Mouse (Mus musculus) ovary, postnatal 14 days (tissue): ENCODE measurements around the gene Cryzl1.

Experiments used
- DNase-seq: peaks from one replicate; pipeline ENCODE4 v3.0.0; 2022; ENCODE audit warnings: low spot score

Gene Cryzl1

DNA sequence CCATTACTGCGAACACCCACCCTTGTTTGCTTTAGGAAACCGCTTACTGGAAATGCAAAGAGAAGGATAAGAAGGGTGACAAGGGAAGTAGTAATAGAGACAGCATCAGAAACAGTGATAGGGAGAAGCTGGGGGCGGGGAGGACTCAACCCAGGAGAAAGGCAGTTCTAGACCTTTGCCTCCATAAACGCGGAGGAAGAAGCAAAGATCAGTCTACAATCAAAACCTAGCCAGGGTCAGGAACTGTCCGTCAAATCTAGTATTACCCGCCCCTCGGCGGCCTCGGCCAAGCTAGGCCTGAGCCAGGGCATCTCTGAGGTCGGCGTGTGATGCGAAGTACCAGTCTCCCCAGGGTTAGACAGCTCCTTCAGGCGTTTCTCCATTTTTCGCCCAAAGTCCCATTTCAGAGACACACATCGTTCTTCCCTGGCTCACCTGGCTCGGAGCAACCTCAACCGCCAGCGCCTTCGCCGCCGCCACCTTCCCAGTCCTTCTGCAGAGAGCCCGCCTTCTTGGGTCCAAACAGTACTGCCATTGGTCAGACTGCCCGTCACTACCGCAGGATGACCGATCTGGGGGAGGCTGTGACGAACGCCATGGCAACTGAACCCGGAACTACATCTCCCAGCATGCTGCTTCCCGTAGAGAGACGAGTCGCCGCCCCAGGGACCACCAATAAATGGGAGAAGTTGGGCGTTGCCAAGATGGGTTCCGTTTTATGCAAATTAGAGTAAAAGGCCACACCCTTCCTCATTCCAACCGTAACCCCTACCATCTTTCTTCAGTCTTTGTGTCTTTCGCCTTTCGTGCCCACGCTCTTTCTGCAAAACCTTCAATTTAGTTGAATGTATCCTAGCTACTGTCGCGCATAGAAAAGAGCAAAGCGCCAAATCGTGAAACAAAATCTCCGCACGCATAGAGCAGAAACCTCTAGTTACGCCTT lies at the start of gene Cryzl1:
Cryzl1 (minus strand) TSS at position 853 of the 943 bp plus-strand sequence.
- DNase-seq = peak; percentile 92

DNA sequence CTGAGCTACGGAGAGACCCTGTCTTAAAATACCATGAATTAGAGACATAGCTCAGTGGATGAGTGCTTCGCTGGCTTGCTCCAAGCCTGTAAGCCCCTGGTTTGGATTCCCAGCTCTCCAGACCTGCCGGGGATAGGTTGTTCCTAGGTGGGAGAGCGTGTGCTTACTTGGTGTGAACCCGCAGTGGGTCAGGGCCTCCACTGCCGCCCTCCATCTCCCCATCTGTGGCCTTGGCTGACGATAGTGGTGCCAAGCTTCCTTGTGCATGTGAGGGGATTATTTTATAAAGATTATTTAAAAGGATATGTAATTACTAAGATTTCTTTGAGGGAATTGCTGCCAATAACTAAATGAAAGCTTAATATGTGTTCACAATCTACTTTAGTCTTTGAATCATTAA lies 43.8 kb upstream of the Cryzl1 start:
- no peak for DNase-seq

GRCm38 (mm10) chr16:91771334-91771733 lies 42.6 kb upstream of the Cryzl1 start:
- no peak for DNase-seq

- no peak for DNase-seq
Measured at GRCm38 (mm10) chr16:91770662-91771061, 41.9 kb upstream of the Cryzl1 start.

DNA sequence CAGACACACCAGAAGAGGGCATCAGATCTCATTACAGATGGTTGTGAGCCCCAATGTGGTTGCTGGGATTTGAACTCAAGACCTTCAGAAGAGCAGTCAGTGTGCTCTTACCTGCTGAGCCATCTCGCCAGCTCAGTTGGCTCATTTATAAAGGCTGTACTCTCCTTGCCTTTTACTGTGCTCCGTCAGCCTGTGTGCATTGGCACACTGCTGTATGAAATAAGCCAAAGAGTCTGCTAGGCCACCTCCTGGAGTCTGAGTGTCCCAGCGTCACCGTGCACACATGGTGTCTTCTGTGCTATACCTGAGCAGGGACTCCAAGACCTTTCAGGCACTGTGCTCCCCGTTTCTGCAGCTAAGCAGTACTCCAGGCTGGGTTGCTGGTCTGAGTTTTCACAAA lies 41.1 kb upstream of the Cryzl1 start:
- no peak for DNase-seq

- no peak for DNase-seq
Measured at GRCm38 (mm10) chr16:91768586-91768985, 39.8 kb upstream of the Cryzl1 start.

DNA sequence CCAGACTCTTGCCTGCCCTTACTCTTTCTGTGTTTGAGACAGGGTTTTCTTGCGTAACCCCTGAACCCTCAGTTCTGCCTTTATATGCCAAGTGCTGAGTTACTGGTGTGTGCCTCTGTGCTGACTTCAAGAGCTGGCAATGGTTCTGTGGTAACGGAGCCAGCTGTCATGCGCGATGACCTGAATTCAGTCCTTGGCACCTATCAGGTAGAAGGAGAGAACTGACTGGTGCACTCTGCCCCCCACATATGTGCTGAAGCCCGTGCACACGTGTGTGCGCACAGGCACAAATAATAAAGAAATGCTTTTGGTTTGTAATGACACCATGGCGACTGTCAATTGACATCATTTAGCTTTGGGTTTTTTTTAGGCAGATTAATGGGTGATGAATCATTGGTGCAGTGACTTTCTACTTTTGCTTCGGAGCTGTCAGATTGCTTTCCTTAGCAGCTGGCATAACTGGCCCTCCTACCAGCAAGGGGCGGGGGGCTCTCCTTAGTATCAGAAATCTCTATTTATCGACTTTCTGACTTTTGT lies 38.5 kb upstream of the Cryzl1 start:
- no peak for DNase-seq

DNA sequence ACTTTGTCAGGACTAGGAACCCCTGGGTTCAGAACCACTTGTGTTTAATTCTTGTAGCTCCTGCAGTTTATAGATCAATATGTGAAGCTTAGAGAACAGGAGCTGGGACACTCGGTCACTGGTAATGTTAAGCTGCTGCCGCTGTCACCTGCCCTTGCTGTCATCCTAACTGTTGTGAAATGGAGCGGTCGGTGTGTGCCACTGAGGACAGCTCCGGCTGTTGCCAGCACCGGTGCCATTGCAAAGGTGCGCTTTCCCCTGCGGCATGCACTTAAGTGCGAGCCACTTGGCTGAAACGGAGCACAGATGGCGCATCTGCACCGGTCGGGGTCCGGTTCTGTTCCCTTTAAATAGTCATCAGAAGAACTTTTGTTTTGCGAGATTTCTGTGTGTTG lies 37.0 kb upstream of the Cryzl1 start:
- DNase-seq = no peak

- DNase-seq = no peak
Measured at GRCm38 (mm10) chr16:91765121-91765815, 36.5 kb upstream of the Cryzl1 start.

- no peak for DNase-seq
Measured at GRCm38 (mm10) chr16:91764414-91764813, 35.6 kb upstream of the Cryzl1 start.

- DNase-seq = no peak
Measured at GRCm38 (mm10) chr16:91763975-91764374, 35.2 kb upstream of the Cryzl1 start.

GRCm38 (mm10) chr16:91762476-91762875 lies 33.7 kb upstream of the Cryzl1 start:
- DNase-seq = no peak

DNA sequence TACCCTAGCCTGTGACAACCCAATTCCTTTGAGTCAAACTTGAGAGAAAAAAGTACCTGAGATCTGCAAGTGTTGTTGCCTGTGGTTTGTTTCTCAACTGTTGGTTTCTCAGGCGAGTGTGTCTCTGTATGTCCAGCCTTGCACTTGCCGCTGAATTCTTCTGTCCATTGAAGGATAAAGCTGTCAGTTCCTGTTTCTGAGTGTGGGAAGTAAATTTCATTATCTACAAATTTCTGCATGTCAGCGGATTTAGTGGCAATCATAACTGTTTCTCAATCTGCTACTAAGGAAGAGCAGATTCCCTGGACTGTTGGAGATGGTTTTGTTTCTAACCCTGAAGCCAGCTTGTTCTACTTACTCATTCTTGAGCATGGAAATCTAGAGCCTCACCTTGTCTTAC lies 33.0 kb upstream of the Cryzl1 start:
- no peak for DNase-seq

DNA sequence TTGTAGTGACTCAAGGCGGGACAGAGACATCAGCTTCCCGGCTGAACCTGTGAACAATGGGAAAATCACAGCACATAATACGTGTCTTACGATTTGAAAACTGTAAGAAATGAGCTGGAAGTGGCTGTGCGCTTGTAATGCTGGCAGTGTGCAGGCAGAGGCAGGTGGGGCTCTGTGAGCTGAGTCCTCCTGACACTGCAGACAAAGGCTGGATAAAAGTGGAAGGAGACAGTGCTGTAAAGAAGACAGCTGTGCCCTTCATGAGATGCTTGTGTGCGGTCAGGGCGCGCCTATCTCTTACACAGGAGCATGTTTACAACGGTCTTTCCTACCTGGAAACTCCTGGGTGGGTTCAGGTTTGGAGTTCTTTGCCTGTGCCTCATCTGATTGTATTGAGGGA lies 32.4 kb upstream of the Cryzl1 start:
- no peak for DNase-seq

DNA sequence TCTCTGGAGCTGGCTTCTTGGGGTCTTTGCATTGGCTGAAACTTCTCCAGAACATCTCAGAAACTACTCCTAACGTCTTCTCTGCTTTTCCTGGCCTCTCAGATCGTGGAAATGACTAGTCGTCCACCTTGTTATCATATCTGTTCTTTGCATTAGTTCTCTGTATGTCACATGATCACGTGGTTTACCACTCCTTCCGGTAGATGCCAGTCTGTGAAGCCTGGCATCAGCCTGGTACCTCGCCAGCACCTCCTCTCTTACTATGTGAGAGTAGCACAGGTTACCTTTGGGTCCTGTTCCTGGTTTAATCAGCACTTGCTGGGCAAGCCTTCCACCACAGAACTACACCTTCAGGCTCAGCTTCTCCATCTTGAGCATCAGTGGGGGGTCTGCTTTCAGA lies 26.2 kb upstream of the Cryzl1 start:
- no peak for DNase-seq

GRCm38 (mm10) chr16:91753611-91754010 lies 24.8 kb upstream of the Cryzl1 start:
- DNase-seq = no peak

DNA sequence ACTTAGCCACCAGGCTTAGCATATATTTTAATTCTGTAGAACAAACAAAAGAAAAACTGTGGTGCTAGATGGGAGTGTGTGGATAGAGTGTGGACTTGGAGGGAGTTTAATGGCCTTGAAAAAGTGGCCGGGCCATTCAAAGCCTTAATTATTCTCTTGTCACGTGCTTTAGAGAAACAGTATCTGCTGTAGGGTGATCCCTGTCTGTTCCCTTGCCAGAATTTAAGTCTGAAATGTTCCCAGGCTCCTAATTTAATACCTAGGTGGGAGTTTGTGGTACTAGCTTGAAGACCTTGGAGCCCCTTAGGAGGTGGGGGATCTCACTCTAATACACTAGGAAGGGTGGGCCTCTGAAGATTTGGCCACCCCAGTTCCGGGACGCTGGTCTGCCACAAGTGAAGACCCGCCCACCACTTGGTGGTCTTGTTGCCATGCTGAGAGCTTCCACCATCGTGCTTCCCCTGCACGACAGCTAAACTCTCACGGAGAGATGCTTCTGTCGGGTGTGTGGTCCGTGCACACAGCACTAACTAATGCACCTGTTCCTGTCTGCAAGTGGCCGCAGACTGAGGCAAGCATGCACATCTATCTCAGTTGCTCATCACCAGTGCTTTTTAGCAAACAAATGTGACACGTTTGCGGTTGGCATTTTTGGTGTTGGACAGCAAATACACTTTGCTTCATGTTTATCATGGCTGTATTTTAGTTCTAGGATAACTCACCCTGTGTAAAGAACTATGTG lies 23.0 kb upstream of the Cryzl1 start:
- DNase-seq = no peak

DNA sequence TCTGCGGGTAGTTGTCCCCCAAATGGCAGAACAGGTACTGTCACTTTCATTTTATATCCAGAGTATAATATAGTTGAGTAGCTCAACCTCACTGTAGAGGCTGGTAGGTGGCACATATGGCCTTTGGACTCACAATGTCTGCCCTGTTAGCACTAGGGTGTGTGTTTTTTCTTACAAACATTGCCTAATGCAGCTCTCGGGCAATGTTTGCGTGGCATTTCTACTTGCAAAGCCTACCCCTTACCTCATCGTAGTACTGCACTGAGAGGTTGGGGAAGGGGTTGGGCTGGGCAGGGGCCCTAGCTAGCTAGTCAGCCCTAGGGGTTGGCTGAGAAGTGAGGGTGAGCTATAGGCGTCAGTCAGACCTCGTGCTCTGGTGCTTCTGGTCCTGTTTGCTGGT lies 18.8 kb upstream of the Cryzl1 start:
- DNase-seq = no peak

GRCm38 (mm10) chr16:91746101-91746950 lies 17.6 kb upstream of the Cryzl1 start:
- DNase-seq = no peak

DNA sequence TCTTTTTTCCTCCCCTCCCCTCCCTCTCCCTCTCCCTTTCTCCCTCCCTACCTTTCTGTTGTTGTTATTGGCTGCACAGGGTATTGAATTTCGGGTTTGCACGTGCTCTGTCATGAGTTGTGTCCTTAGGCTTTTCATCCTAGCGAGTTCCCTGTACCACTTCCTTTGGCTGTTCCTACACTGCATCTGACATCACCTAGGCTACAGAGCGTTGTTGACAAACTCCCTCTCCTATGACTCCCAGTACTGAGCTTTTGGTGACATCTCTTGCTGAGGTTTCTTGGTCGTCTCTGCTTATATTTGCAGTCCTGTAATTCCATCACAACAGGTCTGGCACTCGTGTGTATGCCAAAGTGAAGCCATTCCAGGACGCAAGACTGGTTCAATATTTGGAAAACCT lies 14.3 kb upstream of the Cryzl1 start:
- DNase-seq = no peak

GRCm38 (mm10) chr16:91740918-91741255 lies 12.1 kb upstream of the Cryzl1 start:
- DNase-seq = no peak
